Mouse (Mus musculus) layer of hippocampus, adult 9-10 months (tissue): Measurements from ENCODE around the gene Gm10058.
"Not testable (repeated sequence)": the region's sequence is repeated elsewhere in the genome, so short reads cannot be mapped to it uniquely, and the experiment has no call there.

Source experiments
- DNase-seq: peaks from one replicate; pipeline ENCODE4 v3.0.0; 2022; ENCODE audit warnings: low spot score

The Gm10058 gene

GRCm38 (mm10) chrX:27946785-27947184, at the start of gene Gm10058:
TSS of gene Gm10058 (minus strand) at chrX:27946885.
- not testable (repeated sequence) for DNase-seq
